Mouse (Mus musculus) testis, adult 2 months (tissue): ENCODE data around the gene Ghr. TPM values are rescaled to one million over a fixed set of nuclear protein-coding genes. Genes with fewer than 3 reads are reported as not detected.

Source experiments
- H3K27ac ChIP-seq: fragments of 200-500 bp; 2 replicates; pipeline ENCODE4 v1.5.1; 2012; ENCODE audit warnings: low read depth, low read length; ENCODE audit not compliant: control insufficient read depth, insufficient read depth
- H3K27me3 ChIP-seq: fragments of 200-500 bp; 2 replicates; pipeline ENCODE4 v1.6.1; 2012; ENCODE audit warnings: mild to moderate bottlenecking, low read length, moderate library complexity; ENCODE audit not compliant: control insufficient read depth, insufficient read depth
- H3K36me3 ChIP-seq: fragments of 200-500 bp; 2 replicates; pipeline ENCODE4 v1.6.1; 2012; ENCODE audit warnings: mild to moderate bottlenecking, low read length; ENCODE audit not compliant: control insufficient read depth, insufficient read depth
- H3K4me1 ChIP-seq: fragments of 200-500 bp; 2 replicates; pipeline ENCODE4 v1.6.1; 2012; ENCODE audit warnings: low read length; ENCODE audit not compliant: control insufficient read depth, insufficient read depth
- H3K4me3 ChIP-seq: fragments of 200-500 bp; 2 replicates; pipeline ENCODE4 v1.5.1; 2012; ENCODE audit warnings: low read depth, mild to moderate bottlenecking, low read length, moderate library complexity, mixed read lengths; ENCODE audit not compliant: control insufficient read depth
- CTCF ChIP-seq: fragments of 200-500 bp; IDR thresholded peaks from 2 replicates; pipeline ENCODE4 v1.5.1; 2012; ENCODE audit warnings: low read depth, mild to moderate bottlenecking, inconsistent platforms, low read length, moderate library complexity; ENCODE audit not compliant: control insufficient read depth, insufficient read depth, insufficient replicate concordance
- POLR2A ChIP-seq: fragments of 200-500 bp; IDR thresholded peaks from 2 replicates; pipeline ENCODE4 v1.6.1; 2012; ENCODE audit warnings: low read depth, mild to moderate bottlenecking, inconsistent platforms, low read length, moderate library complexity; ENCODE audit not compliant: control insufficient read depth
- polyA plus RNA-seq: library from polyadenylated mRNA; depleted of rRNA; stranded (reverse); fragments of >200 nt; gene quantifications from 2 replicates; pipeline ENCODE4 v1.2.3, GENCODE M21; 2012

Gene Ghr
- polyA plus RNA-seq, 1 experiment = 1.2 TPM

DNA sequence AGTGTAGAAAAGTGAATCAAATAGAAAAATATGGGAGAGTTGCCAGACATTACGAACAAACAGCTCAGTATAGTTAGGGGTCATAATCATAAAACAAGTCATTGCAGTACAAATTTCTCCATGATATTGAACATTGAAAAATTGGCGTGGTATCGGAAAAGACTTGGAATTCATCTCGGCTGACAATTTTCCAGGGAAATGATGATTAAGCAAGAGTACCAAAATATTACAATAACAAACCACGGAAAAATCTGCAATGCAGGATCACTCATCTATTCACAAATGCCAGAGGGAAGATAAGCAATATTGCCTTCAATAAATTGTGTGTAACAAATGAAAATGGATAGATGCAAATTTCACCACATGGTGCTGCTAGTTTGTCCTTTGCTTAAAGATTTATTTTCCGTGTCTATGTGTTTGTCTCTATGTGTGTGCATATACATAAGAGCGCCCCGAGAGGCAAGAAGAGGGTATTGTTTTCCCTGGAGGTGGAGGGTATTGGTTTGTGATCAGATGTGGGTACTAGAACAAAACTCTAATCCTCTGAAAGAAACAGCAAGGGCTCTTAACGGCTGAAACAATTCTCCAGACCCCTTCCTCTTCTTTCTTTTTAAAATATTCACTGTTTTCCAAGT, 85.2 kb downstream of the Ghr start:
- Histone ChIP-seq H3K36me3 (no peaks in the 10 kb centered on the region), H3K27ac (no peak overlapping the region), H3K4me3 (no peak overlapping the region), H3K27me3 (no peaks in the 10 kb centered on the region), H3K4me1 (no peaks in the 10 kb centered on the region)
- TF ChIP-seq POLR2A = no peak
- TF ChIP-seq CTCF = no peak

DNA sequence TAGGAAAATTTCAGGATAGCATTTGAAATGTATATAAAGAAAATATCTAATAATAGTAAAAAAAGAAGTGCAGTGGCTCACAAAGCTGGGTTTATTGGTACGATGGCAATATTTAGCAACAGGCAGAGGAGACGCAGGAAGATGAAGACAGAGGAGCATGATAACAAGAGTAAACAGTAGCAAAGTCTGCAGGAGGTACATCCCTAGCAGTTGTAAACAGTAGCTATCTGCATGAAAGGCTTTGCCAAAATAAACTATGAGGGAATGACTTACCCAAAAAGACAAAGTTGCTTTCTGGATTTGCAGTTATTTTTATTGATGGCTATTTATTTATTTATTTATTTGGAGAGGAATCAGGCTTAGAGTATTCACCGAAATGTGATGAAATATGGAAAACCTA, 92.4 kb downstream of the Ghr start:
- Histone ChIP-seq H3K4me1 (no peaks in the 10 kb centered on the region), H3K4me3 (no peak overlapping the region), H3K27ac (no peak overlapping the region), H3K27me3 (no peaks in the 10 kb centered on the region), H3K36me3 (no peaks in the 10 kb centered on the region)
- TF ChIP-seq CTCF = no peak
- no peak for TF ChIP-seq POLR2A

DNA sequence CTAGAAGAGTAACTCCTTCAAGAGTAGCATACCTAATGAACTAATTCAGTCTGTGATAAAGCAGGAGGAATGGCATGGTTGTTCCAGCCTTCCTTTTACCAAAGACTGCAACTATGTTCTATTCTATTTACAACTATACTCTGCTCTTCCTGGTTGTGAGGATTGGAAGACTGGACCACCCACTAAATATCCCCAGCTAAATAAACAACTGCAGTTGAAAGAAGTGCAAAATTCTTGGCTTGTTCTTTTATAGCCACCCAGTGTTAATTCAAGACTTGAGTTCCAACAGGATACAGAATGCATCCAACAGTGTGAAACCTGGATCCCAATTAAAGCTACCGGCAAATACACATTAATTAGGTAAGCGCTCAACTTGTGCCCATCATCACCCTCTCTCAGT, 93.3 kb downstream of the Ghr start:
- TF ChIP-seq POLR2A (no peak), CTCF (no peak)
- Histone ChIP-seq H3K27me3 (no peaks in the 10 kb centered on the region), H3K27ac (no peak overlapping the region)

DNA sequence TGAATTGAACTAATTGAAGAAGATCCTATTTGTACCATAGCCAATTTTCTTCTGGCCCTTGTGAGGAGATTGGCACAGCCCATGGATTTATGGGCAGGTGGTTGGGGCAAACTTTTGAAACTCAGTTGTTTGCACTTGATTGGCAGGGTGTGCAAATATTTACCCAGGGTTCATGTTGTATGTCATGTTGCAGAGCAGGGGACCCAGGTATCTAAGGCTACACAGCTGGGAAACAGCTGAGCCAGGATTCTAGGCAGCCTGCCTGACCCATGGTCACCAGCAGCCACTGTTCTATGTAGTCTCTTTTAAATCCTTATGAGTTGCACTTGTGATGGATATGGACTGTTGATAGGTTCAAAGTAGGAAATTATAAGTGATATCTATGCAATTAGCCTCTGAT, 94.1 kb downstream of the Ghr start:
- Histone ChIP-seq H3K4me3 (no peak overlapping the region), H3K27ac (no peak overlapping the region), H3K4me1 (no peaks in the 10 kb centered on the region), H3K27me3 (no peaks in the 10 kb centered on the region), H3K36me3 (no peaks in the 10 kb centered on the region)
- TF ChIP-seq CTCF = no peak
- no peak for TF ChIP-seq POLR2A

More for the DNA sequence above, 93.3 kb downstream of the Ghr start:
- Histone ChIP-seq H3K36me3 (no peaks in the 10 kb centered on the region), H3K4me1 (no peaks in the 10 kb centered on the region), H3K4me3 (no peak overlapping the region)

DNA sequence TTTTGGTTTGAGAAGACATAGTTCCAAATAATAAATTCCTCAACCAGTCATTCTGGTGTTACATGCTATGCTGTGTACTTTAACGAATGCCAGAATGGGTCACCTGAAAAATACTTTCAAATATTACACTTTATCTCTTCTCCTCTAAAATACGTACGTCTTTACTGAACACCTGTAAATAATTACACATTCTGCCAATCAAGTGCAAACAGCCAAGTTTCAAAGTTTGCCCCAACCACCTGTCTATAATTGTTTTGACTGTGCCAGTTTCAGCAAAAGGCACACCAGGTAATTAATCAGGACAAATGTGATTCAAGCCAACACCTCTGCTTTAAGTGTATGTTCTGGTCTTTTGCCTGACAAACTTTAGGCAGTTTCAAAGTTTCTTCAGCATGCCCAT, 94.7 kb downstream of the Ghr start:
- H3K27ac ChIP-seq = no peak overlapping the region
- TF ChIP-seq POLR2A = no peak
- TF ChIP-seq CTCF = no peak
- H3K4me1 ChIP-seq = no peaks in the 10 kb centered on the region
- no peak overlapping the region for H3K4me3 ChIP-seq
- no peaks in the 10 kb centered on the region for H3K36me3 ChIP-seq
- H3K27me3 ChIP-seq = no peaks in the 10 kb centered on the region

DNA sequence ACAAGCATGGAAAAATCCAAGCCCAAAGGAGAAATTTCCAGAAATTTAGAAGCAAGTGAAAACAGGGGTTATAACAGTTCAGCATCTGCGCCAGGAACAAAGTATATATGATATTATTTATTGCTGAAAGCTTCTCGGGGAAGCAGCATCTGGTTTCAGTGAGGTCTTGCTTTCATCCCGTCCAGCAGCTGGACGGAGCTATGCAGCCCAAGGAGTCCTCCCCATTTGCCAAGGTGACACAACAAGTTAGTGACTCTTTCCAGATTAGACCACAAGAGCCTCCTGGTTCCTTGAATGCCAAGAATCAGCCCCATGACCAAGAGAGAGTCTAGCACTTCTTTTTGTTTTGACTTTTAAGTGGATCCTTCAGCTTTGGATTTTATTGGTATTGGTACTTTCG, 96.6 kb downstream of the Ghr start:
- Histone ChIP-seq H3K36me3 (no peaks in the 10 kb centered on the region), H3K27ac (no peak overlapping the region), H3K27me3 (no peaks in the 10 kb centered on the region), H3K4me1 (no peaks in the 10 kb centered on the region), H3K4me3 (no peak overlapping the region)
- TF ChIP-seq CTCF = no peak
- no peak for TF ChIP-seq POLR2A

DNA sequence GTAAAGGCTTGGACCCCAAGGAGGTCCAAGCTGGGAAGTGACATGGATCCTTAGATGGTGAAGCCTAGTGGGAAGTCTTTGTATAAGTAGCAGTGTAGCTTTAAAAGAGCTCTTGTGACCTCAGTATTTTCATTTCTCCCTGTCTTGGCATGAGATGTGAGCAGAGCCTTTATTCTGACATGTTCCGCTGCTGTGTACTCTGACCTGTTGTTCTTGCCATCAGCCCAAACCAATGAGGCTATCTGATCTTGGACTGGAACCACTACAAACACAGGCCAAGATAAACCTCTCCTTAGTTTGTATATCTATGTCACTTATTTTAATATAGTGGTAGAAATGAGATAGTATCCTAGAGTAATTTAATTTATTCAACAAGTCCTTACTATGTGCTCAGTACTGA, 97.9 kb downstream of the Ghr start:
- Histone ChIP-seq H3K4me3 (no peak overlapping the region), H3K27me3 (no peaks in the 10 kb centered on the region), H3K27ac (no peak overlapping the region), H3K4me1 (no peaks in the 10 kb centered on the region), H3K36me3 (no peaks in the 10 kb centered on the region)
- TF ChIP-seq CTCF (no peak), POLR2A (no peak)

DNA sequence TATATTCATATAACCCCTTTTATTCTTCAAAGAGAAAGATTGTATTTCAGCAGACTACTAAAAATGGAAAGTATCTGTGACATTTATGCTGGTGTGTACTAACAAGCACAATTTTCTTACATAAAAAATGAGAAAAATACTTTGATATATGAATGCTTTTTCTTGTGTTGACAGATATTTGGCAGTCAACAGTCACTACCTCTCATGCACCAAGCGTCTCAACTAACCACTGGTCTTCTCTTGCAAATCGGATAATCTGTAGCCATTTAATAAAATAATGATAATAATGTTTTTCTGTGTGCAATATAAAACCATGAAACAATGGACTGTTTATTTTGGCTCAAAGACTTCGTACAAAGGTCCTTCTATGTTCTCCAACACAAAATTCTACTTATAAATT, 99.8 kb downstream of the Ghr start:
- TF ChIP-seq POLR2A (no peak), CTCF (no peak)
- Histone ChIP-seq H3K4me1 (no peaks in the 10 kb centered on the region), H3K4me3 (no peak overlapping the region), H3K27me3 (no peaks in the 10 kb centered on the region), H3K36me3 (no peaks in the 10 kb centered on the region), H3K27ac (no peak overlapping the region)
